ENCODE assay signal across 16 mouse cellular contexts in the genomic region with DNA sequence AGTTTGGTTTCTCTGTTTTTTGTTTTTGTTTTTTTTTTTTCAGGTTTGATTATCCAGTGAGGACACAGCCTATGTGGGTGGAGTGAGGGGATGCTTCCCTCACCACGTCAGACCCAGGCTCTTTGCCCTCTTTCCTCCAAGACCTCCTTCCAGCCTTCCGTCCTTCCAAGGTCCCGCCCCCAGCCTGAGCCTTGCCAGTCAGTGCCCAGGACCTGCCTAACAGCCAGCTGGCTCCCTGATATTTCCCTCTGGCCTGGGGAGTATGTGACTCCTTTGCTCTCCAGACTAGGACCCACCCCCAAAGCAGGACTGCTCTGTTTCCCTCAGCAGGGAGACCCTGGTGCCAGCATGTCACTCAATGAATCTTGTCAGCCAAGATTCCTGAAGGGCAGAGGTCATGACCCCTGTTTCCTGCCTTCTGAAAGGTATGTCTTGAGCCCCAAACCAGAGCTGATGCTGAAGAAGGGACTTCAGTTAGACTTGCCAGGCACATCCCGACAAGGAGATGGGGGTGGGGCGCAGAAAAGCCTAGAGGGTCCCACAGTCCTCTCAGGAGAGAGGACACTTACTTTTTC. TPM values are rescaled to one million over a fixed set of nuclear protein-coding genes. Genes with fewer than 3 reads are reported as not detected.
DNase-seq lines count a peak whose midpoint lies in the region; ATAC-seq lines count a peak whose summit lies in the region.
"Had no signal": no experiment of that assay in that cellular context is flagged by ENCODE, and none has a peak within 500 bp of the region (broad histone marks: within the 10 kb centered on the region; RNA-seq: fewer than 3 reads in every experiment).

No protein-coding gene starts in this region.

- no peak overlapping the region for H3K4me2 ChIP-seq in stomach, embryonic 15.5 days
- H3K4me2 ChIP-seq: forebrain, embryonic 15.5 days; limb, embryonic 15.5 days; midbrain, embryonic 12.5 days had no signal

- ATAC-seq in stomach, embryonic 15.5 days (ENCODE audit: insufficient read depth, low FRiP score, low read depth), result 0 out of 2 replicates have a peak, but pooled peaks have one; percentile 6
- ATAC-seq: forebrain, embryonic 15.5 days had no signal

- no peaks in the 10 kb centered on the region for H3K36me3 ChIP-seq in stomach, embryonic 15.5 days
- no peaks in the 10 kb centered on the region for H3K36me3 ChIP-seq in midbrain, embryonic 10.5 days
- H3K36me3 ChIP-seq: forebrain, embryonic 15.5 days; limb, embryonic 15.5 days; midbrain, embryonic 12.5 days had no signal

- no peak overlapping the region for H3K27ac ChIP-seq in stomach, embryonic 15.5 days
- no peak overlapping the region for H3K27ac ChIP-seq in midbrain, embryonic 10.5 days (replicated peaks)
- H3K27ac ChIP-seq: forebrain, embryonic 15.5 days; limb, embryonic 15.5 days; midbrain, embryonic 12.5 days had no signal

- WGBS in stomach, embryonic 15.5 days, result 47% methylated on average over 5 of the region's 5 CpGs
- WGBS in midbrain, embryonic 10.5 days, result 36% methylated on average over 5 of the region's 5 CpGs

- peaks cover 6% of the 10 kb centered on the region for H3K4me1 ChIP-seq in stomach, embryonic 15.5 days
- H3K4me1 ChIP-seq in midbrain, embryonic 10.5 days, result peaks cover 37% of the 10 kb centered on the region
- H3K4me1 ChIP-seq: forebrain, embryonic 15.5 days had no signal

- DNase-seq in heart, adult 18-20 months, result peak; percentile 17 to 31
- no peak for DNase-seq in heart, adult 8-10 months (ENCODE audit: low spot score)
- peak; percentile 31 for DNase-seq in ovary, postnatal 10 days (ENCODE audit: low spot score)
- no peak for DNase-seq in ovary, postnatal 14 days (ENCODE audit: low spot score)
- peak; percentile 65 for DNase-seq in embryo, embryonic 9.5 days (ENCODE audit: extremely low spot score)
- no peak for DNase-seq in midbrain, embryonic 10.5 days (ENCODE audit: low spot score)
- DNase-seq in frontal cortex, postnatal 14 days (ENCODE audit: low spot score in 2 of 2), result no peak
- DNase-seq: cerebellum, postnatal 25 days; kidney, adult 11 months; lung, postnatal 14 days; thymus, postnatal 4 days had no signal

- no peak overlapping the region for H3K4me3 ChIP-seq in stomach, embryonic 15.5 days (replicated peaks)
- no peak overlapping the region for H3K4me3 ChIP-seq in midbrain, embryonic 10.5 days
- H3K4me3 ChIP-seq: forebrain, embryonic 15.5 days; limb, embryonic 15.5 days; midbrain, embryonic 12.5 days had no signal

- H3K27me3 ChIP-seq in stomach, embryonic 15.5 days (replicated peaks), result no peaks in the 10 kb centered on the region
- H3K27me3 ChIP-seq in midbrain, embryonic 10.5 days (ENCODE audit: low read depth, poor library complexity, severe bottlenecking), result peaks cover 37% of the 10 kb centered on the region
- H3K27me3 ChIP-seq: forebrain, embryonic 15.5 days; limb, embryonic 15.5 days had no signal

- H3K9ac ChIP-seq in stomach, embryonic 15.5 days, result no peak overlapping the region
- H3K9ac ChIP-seq: forebrain, embryonic 15.5 days; limb, embryonic 15.5 days; midbrain, embryonic 12.5 days had no signal

- H3K9me3 ChIP-seq in stomach, embryonic 15.5 days, result no peaks in the 10 kb centered on the region
- no peaks in the 10 kb centered on the region for H3K9me3 ChIP-seq in midbrain, embryonic 10.5 days (replicated peaks)
- H3K9me3 ChIP-seq: forebrain, embryonic 15.5 days; limb, embryonic 15.5 days; midbrain, embryonic 12.5 days had no signal

RNA-seq across cellular contexts. Expression of gene Kcnq4, which starts 22.8 kb away (rescaled TPM):
- total RNA-seq in heart, adult 18-20 months (2021), result 1 to 10 TPM; 1.5 to 1.9 TPM
- 1 to 10 TPM; 1.6 to 2.4 (median 2.2) TPM for total RNA-seq in heart, adult 8-10 months (2022)
- polyA plus RNA-seq in stomach, embryonic 15.5 days (2015; fragmentation: Nextera tagmentation; extraction: Ambion mirVana), result 2.6 and 2.9 TPM in 2 replicates
- polyA plus RNA-seq in midbrain, embryonic 10.5 days (2016; fragmentation: Nextera tagmentation; extraction: Ambion mirVana), result 2.1 and 3.0 TPM in 2 replicates
- total RNA-seq: MEL had no signal

RNA-seq across cellular contexts. Expression of gene Cited4, which starts 59.2 kb away (rescaled TPM):
- 10 to 100 TPM; 35.6 to 51.5 TPM for total RNA-seq in heart, adult 18-20 months (2021)
- total RNA-seq in heart, adult 8-10 months (2022), result 10 to 100 TPM; 26.2 to 42.1 (median 32.5) TPM
- 8.4 and 13.2 TPM in 2 replicates for polyA plus RNA-seq in stomach, embryonic 15.5 days (2015; fragmentation: Nextera tagmentation; extraction: Ambion mirVana)
- polyA plus RNA-seq in midbrain, embryonic 10.5 days (2016; fragmentation: Nextera tagmentation; extraction: Ambion mirVana), result 8.5 and 12.7 TPM in 2 replicates

Comparison
In these comparisons a context has a peak if more than half of its experiments do, and no peak if none do; other contexts are left out.
1. DNase-seq: peak in heart, adult 18-20 months (2 of 2), ovary, postnatal 10 days (single experiment) and embryo, embryonic 9.5 days (single experiment); none in heart, adult 8-10 months (single experiment), ovary, postnatal 14 days (single experiment), midbrain, embryonic 10.5 days (single experiment) and frontal cortex, postnatal 14 days (0 of 2).